Mouse (Mus musculus): ENCODE data around the gene Lrrc7.

DNA sequence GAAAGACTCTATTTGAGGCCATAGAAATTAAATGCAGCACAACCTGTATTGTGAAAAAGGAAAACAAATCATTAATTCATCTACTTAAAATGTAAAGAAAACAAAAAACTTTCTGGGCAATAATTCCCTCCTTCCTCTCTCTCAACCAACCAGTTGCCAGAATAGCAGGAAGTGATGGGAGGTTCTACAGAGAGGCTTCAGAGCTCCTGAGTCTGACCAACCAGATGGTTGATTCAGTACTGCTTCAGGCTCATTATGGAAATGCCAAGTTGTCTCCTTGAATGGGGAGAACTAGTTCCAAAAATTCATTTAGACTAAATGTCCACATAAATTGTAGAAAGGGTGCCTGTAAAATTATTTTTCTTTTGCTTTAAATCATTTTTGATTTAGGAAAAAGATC is 231.9 kb downstream of the Lrrc7 start:
- TF ChIP-seq CTCF (IDR thresholded peaks at IDR 0.05; ENCODE audit: insufficient read depth, low read length) (no peak), POLR2A (IDR thresholded peaks at IDR 0.05; ENCODE audit: borderline replicate concordance, extremely low read depth, low read depth, low read length) (no peak)

Data from lung, adult 2 months (tissue).